Mouse (Mus musculus) limb, embryonic 11.5 days (tissue): ENCODE results near the gene Mme. TPM values are rescaled to one million over a fixed set of nuclear protein-coding genes. Genes with fewer than 3 reads are reported as not detected.

Source experiments
- ATAC-seq: fragments of 200-750 bp; cut with Nextera tagmentation; 2 replicates; pipeline ENCODE4 v1.8.0; 2017; ENCODE audit warnings: low read depth; ENCODE audit not compliant: insufficient number of reproducible peaks, low FRiP score, low TSS enrichment
- DNase-seq: peaks from one replicate; pipeline ENCODE4 v3.0.0-alpha.2; 2015; ENCODE audit warnings: low spot score
- H3K27ac ChIP-seq: fragments of 300-500 bp; sonication (generic); replicated peaks from 2 replicates; pipeline ENCODE4 v1.5.1; 2014; ENCODE audit warnings: low read depth, mild to moderate bottlenecking, low read length
- H3K27me3 ChIP-seq: fragments of 300-500 bp; sonication (generic); 2 replicates; pipeline ENCODE4 v1.6.1; 2014; ENCODE audit warnings: mild to moderate bottlenecking, low read length, mixed read lengths; ENCODE audit not compliant: control insufficient read depth, insufficient read depth
- H3K36me3 ChIP-seq: fragments of 300-500 bp; sonication (generic); 2 replicates; pipeline ENCODE4 v1.6.1; 2014; ENCODE audit warnings: mild to moderate bottlenecking, low read length, moderate library complexity, mixed read lengths; ENCODE audit not compliant: control insufficient read depth, insufficient read depth
- H3K4me1 ChIP-seq: fragments of 300-500 bp; sonication (generic); 2 replicates; pipeline ENCODE4 v1.6.1; 2014; ENCODE audit warnings: low read length, mixed read lengths; ENCODE audit not compliant: control insufficient read depth, insufficient read depth
- H3K4me2 ChIP-seq: fragments of 300-500 bp; sonication (generic); 2 replicates; pipeline ENCODE4 v1.6.1; 2014; ENCODE audit warnings: low read depth, mild to moderate bottlenecking, moderate library complexity; ENCODE audit not compliant: severe bottlenecking
- H3K4me3 ChIP-seq: fragments of 300-500 bp; sonication (generic); 2 replicates; pipeline ENCODE4 v1.5.1; 2014; ENCODE audit warnings: low read depth, low read length
- H3K9ac ChIP-seq: fragments of 300-500 bp; sonication (generic); 2 replicates; pipeline ENCODE4 v1.6.1; 2014; ENCODE audit warnings: mild to moderate bottlenecking, low read length
- H3K9me3 ChIP-seq: fragments of 300-500 bp; sonication (generic); 2 replicates; pipeline ENCODE4 v1.6.1; 2016; ENCODE audit warnings: low read length; ENCODE audit not compliant: control insufficient read depth
- WGBS: fragments of 180-500 bp; shearing (Covaris S2); extraction: QIAGEN DNeasy Blood & Tissue Kit; methylation state at CpG from one replicate; pipeline ENCODE4 v1.1.7; 2014; 5-methylcytosine and 5-hydroxymethylcytosine counted together
- polyA plus RNA-seq: library from polyadenylated mRNA; unstranded; fragments of >200 nt; fragmentation: Nextera tagmentation; extraction: Ambion mirVana; gene quantifications from 2 replicates; pipeline ENCODE4 v1.2.1, GENCODE M21; 2014

Mme gene
- polyA plus RNA-seq, 1 experiment from 2014 or later = 18.2 TPM

DNA sequence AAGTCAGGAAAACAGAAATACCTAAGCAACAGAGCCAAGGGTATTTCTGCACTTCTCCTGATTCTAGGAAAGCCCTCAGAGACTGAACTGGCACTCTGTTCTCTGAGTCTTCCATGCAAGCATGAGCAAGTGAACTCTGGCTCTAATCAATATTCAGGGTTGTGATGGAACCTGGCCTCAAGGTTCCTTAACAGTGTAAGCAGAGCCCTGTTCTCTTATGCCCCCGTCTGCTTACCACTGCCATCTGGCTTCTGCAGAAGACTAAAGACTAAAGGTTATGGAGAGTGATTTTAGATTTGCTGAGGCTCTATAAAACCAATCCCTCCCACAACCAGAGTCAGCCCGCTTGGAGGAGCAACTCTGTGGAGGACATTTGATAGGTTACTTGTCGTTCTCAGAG lies 99.2 kb downstream of the Mme start:
- no peaks in the 10 kb centered on the region for H3K27me3 ChIP-seq
- no peak for DNase-seq
- no peaks in the 10 kb centered on the region for H3K4me1 ChIP-seq
- H3K4me2 ChIP-seq = no peak overlapping the region
- H3K27ac ChIP-seq = no peak overlapping the region
- no peak for ATAC-seq
- 69% methylated on average over 3 of the region's 3 CpGs for WGBS
- no peaks in the 10 kb centered on the region for H3K9me3 ChIP-seq
- H3K4me3 ChIP-seq = no peak overlapping the region
- no peak overlapping the region for H3K9ac ChIP-seq
- H3K36me3 ChIP-seq = no peaks in the 10 kb centered on the region

- Histone ChIP-seq H3K36me3 (no peaks in the 10 kb centered on the region), H3K27me3 (no peaks in the 10 kb centered on the region), H3K27ac (no peak overlapping the region), H3K4me3 (no peak overlapping the region), H3K4me2 (no peak overlapping the region), H3K4me1 (no peaks in the 10 kb centered on the region), H3K9ac (no peak overlapping the region), H3K9me3 (no peaks in the 10 kb centered on the region)
- DNase-seq (no peak), ATAC-seq (no peak)
- 93% methylated on average over 4 of the region's 4 CpGs for WGBS
These were observed 100.1 kb downstream of the Mme start for GRCm38 (mm10) chr3:63341481-63341880.

GRCm38 (mm10) chr3:63344998-63345397 lies 103.7 kb downstream of the Mme start:
- no peak for ATAC-seq
- no peak overlapping the region for H3K4me2 ChIP-seq
- no peak overlapping the region for H3K4me3 ChIP-seq
- no peak for DNase-seq
- H3K9ac ChIP-seq = no peak overlapping the region
- no peaks in the 10 kb centered on the region for H3K27me3 ChIP-seq
- no peak overlapping the region for H3K27ac ChIP-seq
- no peaks in the 10 kb centered on the region for H3K36me3 ChIP-seq
- H3K4me1 ChIP-seq = no peaks in the 10 kb centered on the region
- WGBS = 59% methylated on average over 5 of the region's 5 CpGs
- H3K9me3 ChIP-seq = no peaks in the 10 kb centered on the region

- H3K27ac ChIP-seq = no peak overlapping the region
- H3K4me2 ChIP-seq = no peak overlapping the region
- ATAC-seq (no peak), DNase-seq (no peak)
- H3K9ac ChIP-seq = no peak overlapping the region
- no peaks in the 10 kb centered on the region for H3K36me3 ChIP-seq
- H3K4me3 ChIP-seq = no peak overlapping the region
- 75% methylated on average over 2 of the region's 2 CpGs for WGBS
- no peaks in the 10 kb centered on the region for H3K27me3 ChIP-seq
- H3K9me3 ChIP-seq = no peaks in the 10 kb centered on the region
- no peaks in the 10 kb centered on the region for H3K4me1 ChIP-seq
These were observed 107.6 kb downstream of the Mme start for GRCm38 (mm10) chr3:63348893-63349426.

DNA sequence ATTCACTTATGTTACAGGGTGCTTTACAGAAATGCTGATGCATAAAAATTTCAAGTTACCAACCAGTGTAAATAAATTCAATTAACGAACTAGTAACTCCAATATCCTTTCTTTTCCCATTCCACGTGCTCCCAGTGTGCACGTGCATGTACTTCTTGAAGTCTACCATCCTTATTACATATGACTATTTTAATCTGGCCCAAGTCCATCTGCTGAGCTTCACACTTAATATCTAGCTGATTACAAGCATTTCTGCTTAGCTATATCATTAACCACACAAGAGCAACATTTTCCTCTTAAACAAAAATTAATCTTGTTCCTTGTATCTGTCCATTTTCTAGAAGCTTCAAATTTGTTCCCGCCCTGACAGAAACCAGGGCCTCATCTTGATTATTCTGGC lies 108.9 kb downstream of the Mme start:
- H3K9me3 ChIP-seq = no peaks in the 10 kb centered on the region
- no peak overlapping the region for H3K9ac ChIP-seq
- DNase-seq = no peak
- H3K27me3 ChIP-seq = no peaks in the 10 kb centered on the region
- no peaks in the 10 kb centered on the region for H3K4me1 ChIP-seq
- no peaks in the 10 kb centered on the region for H3K36me3 ChIP-seq
- no peak overlapping the region for H3K4me2 ChIP-seq
- 90% methylated on average over 4 of the region's 4 CpGs for WGBS
- no peak overlapping the region for H3K27ac ChIP-seq
- no peak for ATAC-seq
- no peak overlapping the region for H3K4me3 ChIP-seq

DNA sequence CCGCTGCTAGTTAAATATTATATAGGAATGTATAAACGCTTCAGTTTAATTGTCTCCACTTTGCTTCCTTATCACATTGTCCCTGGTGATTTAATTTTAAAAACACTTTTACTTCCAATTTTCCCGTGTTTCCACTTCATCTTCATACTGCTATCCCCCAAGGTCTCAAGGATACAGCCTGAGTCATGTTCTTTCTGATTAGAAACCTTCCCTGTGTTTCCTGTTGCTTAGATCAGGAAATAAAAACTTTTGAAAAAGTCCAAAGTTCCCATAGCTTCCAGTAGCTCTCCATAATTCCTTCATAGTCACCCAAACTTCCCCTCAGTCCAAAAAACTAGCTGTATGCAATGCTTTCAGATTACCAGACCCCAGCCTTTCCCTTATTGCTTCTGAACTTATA lies 109.4 kb downstream of the Mme start:
- Histone ChIP-seq H3K27me3 (no peaks in the 10 kb centered on the region), H3K27ac (no peak overlapping the region), H3K4me1 (no peaks in the 10 kb centered on the region), H3K4me2 (no peak overlapping the region), H3K9ac (no peak overlapping the region), H3K9me3 (no peaks in the 10 kb centered on the region), H3K36me3 (no peaks in the 10 kb centered on the region), H3K4me3 (no peak overlapping the region)
- 88% methylated on average over 3 of the region's 3 CpGs for WGBS
- no peak for DNase-seq
- no peak for ATAC-seq

DNA sequence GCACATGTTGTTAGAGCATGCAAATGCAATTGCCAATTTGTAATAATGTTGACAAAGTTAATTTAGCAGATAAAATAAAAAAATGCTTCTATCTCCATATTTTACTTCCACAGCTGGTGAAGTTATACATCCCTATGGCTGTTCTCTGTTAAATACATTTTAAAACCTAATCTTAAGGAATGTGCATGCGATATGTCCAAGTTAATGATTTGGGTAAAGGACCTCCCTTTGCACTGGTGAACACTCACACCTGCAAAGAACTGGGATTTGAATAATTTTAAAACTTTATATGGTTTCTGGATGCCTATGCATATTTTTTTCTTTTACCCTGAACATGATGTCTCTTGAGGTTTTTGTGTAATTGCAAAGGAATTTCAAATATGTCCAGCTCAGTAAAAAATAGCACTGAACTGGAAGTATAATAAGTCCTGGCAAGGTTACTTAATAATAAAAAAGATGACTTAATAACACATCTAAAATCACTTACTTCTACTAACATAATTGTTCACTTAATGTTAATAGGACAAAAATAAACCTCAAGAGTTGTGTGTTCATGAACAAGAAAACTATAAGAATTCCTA lies 110.4 kb downstream of the Mme start:
- Histone ChIP-seq H3K4me2 (no peak overlapping the region), H3K9me3 (no peaks in the 10 kb centered on the region), H3K36me3 (no peaks in the 10 kb centered on the region), H3K27ac (no peak overlapping the region), H3K4me1 (no peaks in the 10 kb centered on the region), H3K27me3 (no peaks in the 10 kb centered on the region), H3K9ac (no peak overlapping the region), H3K4me3 (no peak overlapping the region)
- DNase-seq (no peak), ATAC-seq (no peak)
- 91% methylated on average over 1 of the region's 1 CpGs for WGBS

- 92% methylated on average over 1 of the region's 1 CpGs for WGBS
- H3K4me1 ChIP-seq = no peaks in the 10 kb centered on the region
- H3K9me3 ChIP-seq = no peaks in the 10 kb centered on the region
- ATAC-seq (no peak), DNase-seq (no peak)
- no peak overlapping the region for H3K9ac ChIP-seq
- H3K27ac ChIP-seq = no peak overlapping the region
- no peaks in the 10 kb centered on the region for H3K27me3 ChIP-seq
- H3K4me2 ChIP-seq = no peak overlapping the region
- H3K4me3 ChIP-seq = no peak overlapping the region
- H3K36me3 ChIP-seq = no peaks in the 10 kb centered on the region
These were observed 118.2 kb downstream of the Mme start for GRCm38 (mm10) chr3:63359512-63359911.

- 72% methylated on average over 2 of the region's 2 CpGs for WGBS
- H3K27ac ChIP-seq = no peak overlapping the region
- H3K9ac ChIP-seq = no peak overlapping the region
- H3K4me3 ChIP-seq = no peak overlapping the region
- no peaks in the 10 kb centered on the region for H3K36me3 ChIP-seq
- ATAC-seq (no peak), DNase-seq (no peak)
- H3K4me2 ChIP-seq = no peak overlapping the region
- no peaks in the 10 kb centered on the region for H3K9me3 ChIP-seq
- H3K27me3 ChIP-seq = no peaks in the 10 kb centered on the region
- H3K4me1 ChIP-seq = no peaks in the 10 kb centered on the region
These were observed 143.7 kb downstream of the Mme start for GRCm38 (mm10) chr3:63384989-63385388.
